Mouse (Mus musculus): ENCODE measurements around the gene Cyba.

- TF ChIP-seq CTCF (IDR thresholded peaks at IDR 0.05; ENCODE audit: extremely low read depth, insufficient read length, insufficient replicate concordance, low read depth, low read length) (no peak), POLR2A (IDR thresholded peaks at IDR 0.05; ENCODE audit: low read depth, low read length) (no peak)
These were observed 2.1 kb downstream of the Cyba start for GRCm38 (mm10) chr8:122430646-122431045.

Data from small intestine, adult 2 months (tissue).